Mouse (Mus musculus) embryonic facial prominence, embryonic 14.5 days (tissue): ENCODE data around the gene Fnbp4. TPM values are rescaled to one million over a fixed set of nuclear protein-coding genes. Genes with fewer than 3 reads are reported as not detected.

Experiments used
- ATAC-seq: fragments of 200-750 bp; cut with Nextera tagmentation; 2 replicates; pipeline ENCODE4 v1.8.0; 2017; ENCODE audit warnings: low read depth, moderate number of reproducible peaks, moderate TSS enrichment
- DNase-seq: peaks from one replicate; pipeline ENCODE4 v3.0.0-alpha.2; 2015; ENCODE audit warnings: low spot score
- H3K27ac ChIP-seq: fragments of 300-500 bp; sonication (generic); replicated peaks from 2 replicates; pipeline ENCODE4 v1.5.1; 2014; ENCODE audit warnings: low read depth, mild to moderate bottlenecking, low read length, moderate library complexity
- H3K27me3 ChIP-seq: fragments of 300-500 bp; sonication (generic); replicated peaks from 2 replicates; pipeline ENCODE4 v1.6.1; 2014; ENCODE audit warnings: low read length; ENCODE audit not compliant: control insufficient read depth, insufficient read depth
- H3K36me3 ChIP-seq: fragments of 300-500 bp; sonication (generic); 2 replicates; pipeline ENCODE4 v1.6.1; 2014; ENCODE audit warnings: low read length, mixed read lengths; ENCODE audit not compliant: control insufficient read depth, insufficient read depth
- H3K4me1 ChIP-seq: fragments of 300-500 bp; sonication (generic); 2 replicates; pipeline ENCODE4 v1.6.1; 2014; ENCODE audit warnings: antibody characterized with exemption, low read length; ENCODE audit not compliant: control insufficient read depth, insufficient read depth
- H3K4me2 ChIP-seq: fragments of 300-500 bp; sonication (generic); 2 replicates; pipeline ENCODE4 v1.6.1; 2014; ENCODE audit warnings: low read depth, mild to moderate bottlenecking, low read length, moderate library complexity, mixed read lengths
- H3K4me3 ChIP-seq: fragments of 300-500 bp; sonication (generic); 2 replicates; pipeline ENCODE4 v1.5.1; 2014; ENCODE audit warnings: low read depth, mild to moderate bottlenecking, low read length
- H3K9ac ChIP-seq: fragments of 300-500 bp; sonication (generic); 2 replicates; pipeline ENCODE4 v1.6.1; 2014; ENCODE audit warnings: low read depth, mild to moderate bottlenecking, low read length, moderate library complexity, mixed read lengths
- H3K9me3 ChIP-seq: fragments of 300-500 bp; sonication (generic); 2 replicates; pipeline ENCODE4 v1.6.1; 2016; ENCODE audit warnings: low read length; ENCODE audit not compliant: control insufficient read depth
- WGBS: fragments of 180-500 bp; shearing (Covaris S2); extraction: QIAGEN DNeasy Blood & Tissue Kit; methylation state at CpG from one replicate; pipeline ENCODE4 v1.1.7; 2014; 5-methylcytosine and 5-hydroxymethylcytosine counted together
- polyA plus RNA-seq: library from polyadenylated mRNA; unstranded; fragments of >200 nt; fragmentation: Nextera tagmentation; extraction: Ambion mirVana; gene quantifications from 2 replicates; pipeline ENCODE4 v1.2.1, GENCODE M21; 2014

Fnbp4 gene
- polyA plus RNA-seq: 60.9 and 71.9 TPM in 2 replicates

- no peaks in the 10 kb centered on the region for H3K27me3 ChIP-seq
- WGBS: 0% methylated on average over 44 of the region's 44 CpGs
- no peaks in the 10 kb centered on the region for H3K9me3 ChIP-seq
- ATAC-seq (peak; percentile 99), DNase-seq (peak; percentile 100)
- H3K4me1 ChIP-seq: peaks cover 14% of the 10 kb centered on the region; the same call in 1 of the 2 replicates
- peak within 1 kb of the TSS; percentile 98 for H3K4me3 ChIP-seq
- H3K36me3 ChIP-seq: peaks cover 30% of the 10 kb centered on the region
- H3K4me2 ChIP-seq: peak within 1 kb of the TSS; percentile 78
- peak within 1 kb of the TSS; percentile 99 for H3K9ac ChIP-seq
- H3K27ac ChIP-seq: peak within 1 kb of the TSS; percentile 98
These were observed at the start of gene Fnbp4 for GRCm38 (mm10) chr2:90745053-90745678. TSS of gene Fnbp4 (plus strand) at chr2:90745370.

DNA sequence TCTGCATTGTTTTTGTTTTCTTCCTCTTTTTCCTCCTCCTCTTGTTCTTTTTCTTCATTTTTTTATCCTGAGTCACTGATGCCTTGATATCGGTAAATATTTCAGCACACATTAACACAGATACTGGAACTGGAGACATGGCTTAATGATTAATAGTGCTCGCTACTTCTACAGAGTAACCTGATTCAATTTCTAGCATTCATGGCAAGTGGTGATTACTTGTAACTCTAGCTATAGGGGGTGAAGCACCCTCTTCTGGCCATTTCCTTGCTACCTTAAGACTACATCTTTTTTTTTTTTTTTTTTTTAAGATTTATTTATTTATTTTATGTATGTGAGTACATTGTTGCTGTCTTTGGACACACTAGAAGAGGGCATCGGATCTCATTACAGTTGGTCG lies 44.2 kb upstream of the Fnbp4 start:
- H3K27me3 ChIP-seq: no peaks in the 10 kb centered on the region
- no peak overlapping the region for H3K4me2 ChIP-seq
- H3K36me3 ChIP-seq: peaks cover 85% of the 10 kb centered on the region
- no peaks in the 10 kb centered on the region for H3K9me3 ChIP-seq
- no peak overlapping the region for H3K9ac ChIP-seq
- DNase-seq: no peak
- no peak overlapping the region for H3K4me3 ChIP-seq
- 85% methylated on average over 4 of the region's 4 CpGs for WGBS
- ATAC-seq: no peak
- H3K27ac ChIP-seq: no peak overlapping the region
- H3K4me1 ChIP-seq: no peaks in the 10 kb centered on the region

GRCm38 (mm10) chr2:90708548-90708947 lies 36.6 kb upstream of the Fnbp4 start:
- 93% methylated on average over 1 of the region's 1 CpGs for WGBS
- H3K36me3 ChIP-seq: peaks cover 93% of the 10 kb centered on the region
- DNase-seq: no peak

DNA sequence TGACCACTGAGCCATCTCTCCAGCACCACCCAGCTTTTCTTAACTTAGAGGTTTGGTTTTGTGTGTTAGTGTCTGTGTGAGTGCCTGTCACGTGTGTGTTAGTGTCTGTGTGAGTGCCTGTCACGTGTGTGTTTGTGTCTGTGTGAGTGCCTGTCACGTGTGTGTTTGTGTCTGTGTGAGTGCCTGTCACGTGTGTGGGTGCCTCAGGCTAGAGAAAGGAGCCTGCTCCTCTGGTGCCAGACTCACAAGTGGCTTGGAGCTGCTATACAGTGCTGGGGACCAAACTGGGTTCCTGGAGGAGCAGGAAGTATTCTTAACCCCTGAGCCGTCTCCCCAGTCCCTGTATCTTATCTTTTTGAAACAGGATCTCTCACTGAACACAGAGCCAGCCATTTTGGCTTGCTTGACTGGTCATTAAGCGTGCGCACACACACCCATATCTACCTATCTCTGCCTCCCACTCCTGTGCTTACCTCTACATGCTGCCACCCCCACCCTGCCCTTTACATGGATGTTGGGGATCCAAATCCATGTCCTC lies 29.5 kb upstream of the Fnbp4 start:
- DNase-seq (no peak), ATAC-seq (no peak)
- Histone ChIP-seq H3K36me3 (peaks cover 92% of the 10 kb centered on the region), H3K9ac (no peak overlapping the region), H3K9me3 (no peaks in the 10 kb centered on the region), H3K27me3 (no peaks in the 10 kb centered on the region), H3K4me2 (no peak overlapping the region), H3K4me1 (no peaks in the 10 kb centered on the region), H3K4me3 (no peak overlapping the region), H3K27ac (no peak overlapping the region)
- 92% methylated on average over 7 of the region's 7 CpGs for whole genome bisulfite sequencing

More at GRCm38 (mm10) chr2:90708548-90708947, 36.6 kb upstream of the Fnbp4 start:
- Histone ChIP-seq H3K9me3 (no peaks in the 10 kb centered on the region), H3K4me2 (no peak overlapping the region), H3K9ac (no peak overlapping the region), H3K27ac (no peak overlapping the region), H3K4me3 (no peak overlapping the region), H3K27me3 (no peaks in the 10 kb centered on the region), H3K4me1 (no peaks in the 10 kb centered on the region)
- ATAC-seq: no peak

GRCm38 (mm10) chr2:90717366-90717765 lies 27.8 kb upstream of the Fnbp4 start:
- 92% methylated on average over 4 of the region's 4 CpGs for WGBS
- H3K9me3 ChIP-seq: no peaks in the 10 kb centered on the region
- H3K27ac ChIP-seq: no peak overlapping the region
- ATAC-seq: no peak
- H3K27me3 ChIP-seq: no peaks in the 10 kb centered on the region
- no peak overlapping the region for H3K4me3 ChIP-seq
- H3K4me2 ChIP-seq: no peak overlapping the region
- no peaks in the 10 kb centered on the region for H3K4me1 ChIP-seq
- no peak for DNase-seq
- H3K9ac ChIP-seq: no peak overlapping the region
- H3K36me3 ChIP-seq: peaks cover 91% of the 10 kb centered on the region

GRCm38 (mm10) chr2:90717948-90718347 lies 27.2 kb upstream of the Fnbp4 start:
- H3K4me2 ChIP-seq: no peak overlapping the region
- H3K9ac ChIP-seq: no peak overlapping the region
- DNase-seq (no peak), ATAC-seq (no peak)
- peaks cover 91% of the 10 kb centered on the region for H3K36me3 ChIP-seq
- H3K4me1 ChIP-seq: no peaks in the 10 kb centered on the region
- H3K27ac ChIP-seq: no peak overlapping the region
- no peaks in the 10 kb centered on the region for H3K9me3 ChIP-seq
- no peak overlapping the region for H3K4me3 ChIP-seq
- WGBS: 93% methylated on average over 5 of the region's 5 CpGs
- no peaks in the 10 kb centered on the region for H3K27me3 ChIP-seq

DNA sequence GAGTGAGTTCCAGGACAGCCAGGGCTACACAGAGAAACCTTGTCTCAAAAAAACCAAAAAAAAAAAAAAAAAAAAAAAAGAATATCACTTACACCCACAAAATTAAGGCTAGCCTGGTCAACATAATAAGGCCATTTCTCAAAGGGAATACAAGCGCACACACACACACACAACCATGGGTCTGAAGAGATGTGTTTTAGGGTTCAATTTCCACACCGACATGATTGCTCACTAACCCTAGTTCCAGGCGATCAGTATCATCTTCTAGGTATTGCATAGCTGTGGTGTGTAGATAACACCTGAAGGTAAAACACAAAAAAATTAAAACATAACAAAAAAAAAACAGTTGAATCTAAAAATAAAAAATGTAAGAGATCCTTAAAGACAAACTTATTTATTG lies 18.4 kb upstream of the Fnbp4 start:
- H3K4me3 ChIP-seq: no peak overlapping the region
- no peaks in the 10 kb centered on the region for H3K9me3 ChIP-seq
- H3K36me3 ChIP-seq: peaks cover 96% of the 10 kb centered on the region
- WGBS: 95% methylated on average over 3 of the region's 3 CpGs
- H3K27me3 ChIP-seq: no peaks in the 10 kb centered on the region
- no peak overlapping the region for H3K4me2 ChIP-seq
- DNase-seq (no peak), ATAC-seq (no peak)
- no peak overlapping the region for H3K9ac ChIP-seq
- no peak overlapping the region for H3K27ac ChIP-seq
- H3K4me1 ChIP-seq: no peaks in the 10 kb centered on the region

GRCm38 (mm10) chr2:90735326-90735725 lies 9.8 kb upstream of the Fnbp4 start:
- Histone ChIP-seq H3K4me1 (no peaks in the 10 kb centered on the region), H3K4me3 (no peak overlapping the region), H3K9ac (no peak overlapping the region), H3K36me3 (peaks cover 74% of the 10 kb centered on the region), H3K4me2 (no peak overlapping the region), H3K9me3 (no peaks in the 10 kb centered on the region), H3K27ac (no peak overlapping the region), H3K27me3 (no peaks in the 10 kb centered on the region)
- DNase-seq (no peak), ATAC-seq (no peak)
- WGBS: 92% methylated on average over 11 of the region's 11 CpGs

GRCm38 (mm10) chr2:90738801-90739200 lies 6.4 kb upstream of the Fnbp4 start:
- H3K9me3 ChIP-seq: no peaks in the 10 kb centered on the region
- peaks cover 41% of the 10 kb centered on the region for H3K36me3 ChIP-seq
- DNase-seq (no peak), ATAC-seq (no peak)
- no peak overlapping the region for H3K9ac ChIP-seq
- no peaks in the 10 kb centered on the region for H3K27me3 ChIP-seq
- no peak overlapping the region for H3K4me2 ChIP-seq
- H3K4me3 ChIP-seq: no peak overlapping the region
- H3K4me1 ChIP-seq: no peaks in the 10 kb centered on the region
- 88% methylated on average over 3 of the region's 3 CpGs for WGBS
- H3K27ac ChIP-seq: no peak overlapping the region
